Mouse (Mus musculus) heart, adult 2 months (tissue): ENCODE results near the gene Abcg2. TPM values are rescaled to one million over a fixed set of nuclear protein-coding genes. Genes with fewer than 3 reads are reported as not detected.

Experiments used
- DNase-seq, 2 experiments: peaks; one replicate each; pipeline ENCODE4 v3.0.0; 2021
- H3K27ac ChIP-seq: fragments of 200-600 bp; 2 replicates; pipeline ENCODE4 v1.8.1; 2022
- H3K27me3 ChIP-seq: fragments of 200-500 bp; 2 replicates; pipeline ENCODE4 v1.6.1; 2012; ENCODE audit warnings: mild to moderate bottlenecking, low read length, inconsistent platforms, mixed read lengths; ENCODE audit not compliant: control insufficient read depth, insufficient read depth
- H3K36me3 ChIP-seq: fragments of 200-500 bp; 2 replicates; pipeline ENCODE4 v1.6.1; 2012; ENCODE audit warnings: low read length, inconsistent platforms; ENCODE audit not compliant: control insufficient read depth, insufficient read depth
- H3K4me1 ChIP-seq: fragments of 200-500 bp; 2 replicates; pipeline ENCODE4 v1.6.1; 2011; ENCODE audit warnings: low read length; ENCODE audit not compliant: control insufficient read depth, insufficient read depth
- H3K4me3 ChIP-seq: fragments of 200-600 bp; 2 replicates; pipeline ENCODE4 v1.8.1; 2022
- H3K79me2 ChIP-seq: fragments of 200-500 bp; replicated peaks from 2 replicates; pipeline ENCODE4 v1.6.1; 2012; ENCODE audit warnings: mild to moderate bottlenecking, inconsistent platforms, low read length, moderate library complexity, mixed read lengths; ENCODE audit not compliant: control insufficient read depth, insufficient read depth
- H3K9ac ChIP-seq: fragments of 200-500 bp; 2 replicates; pipeline ENCODE4 v1.6.1; 2012; ENCODE audit warnings: low read depth, mild to moderate bottlenecking, control low read depth, inconsistent platforms, low read length, mixed read lengths
- CTCF ChIP-seq: fragments of 200-600 bp; IDR thresholded peaks from 2 replicates; pipeline ENCODE4 v1.8.1; 2022; ENCODE audit warnings: antibody characterized with exemption, mild to moderate bottlenecking, moderate library complexity
- EP300 ChIP-seq: fragments of 200-500 bp; IDR thresholded peaks from 2 replicates; pipeline ENCODE4 v1.6.1; 2011; ENCODE audit warnings: low read depth, low read length, control low read depth; ENCODE audit not compliant: insufficient read depth
- POLR2A ChIP-seq: fragments of 200-500 bp; IDR thresholded peaks from 2 replicates; pipeline ENCODE4 v1.6.1; 2011; ENCODE audit warnings: mild to moderate bottlenecking, low read depth, low read length, control low read depth; ENCODE audit not compliant: insufficient read depth
- WGBS: fragments of 180-500 bp; shearing (Covaris S2); methylation state at CpG from one replicate; pipeline ENCODE4 v1.1.7; 2018; 5-methylcytosine and 5-hydroxymethylcytosine counted together
- intact Hi-C: fragments of 180-260 bp; cut with DNase I; formaldehyde crosslinking; loops from one replicate; pipeline ENCODE4 v1.15.1; 2025
- polyA plus RNA-seq: library from polyadenylated mRNA; depleted of rRNA; stranded (reverse); fragments of >200 nt; gene quantifications from 2 replicates; pipeline ENCODE4 v1.2.3, GENCODE M21; 2012
- total RNA-seq, 2 experiments: library from RNA; stranded (reverse); gene quantifications; 2 replicates each; pipeline ENCODE4 v1.2.3; 2021

Gene Abcg2
- total and polyA plus RNA-seq, 3 experiments = 12.8 to 30.7 (median 27.4) TPM

- Histone ChIP-seq H3K36me3 (no peaks in the 10 kb centered on the region), H3K27me3 (no peaks in the 10 kb centered on the region), H3K9ac (no peak overlapping the region), H3K79me2 (no peaks in the 10 kb centered on the region), H3K27ac (no peak overlapping the region), H3K4me3 (no peak overlapping the region), H3K4me1 (no peaks in the 10 kb centered on the region)
- TF ChIP-seq EP300 (no peak), CTCF (no peak), POLR2A (no peak)
- 100% methylated on average over 3 of the region's 3 CpGs for WGBS
- intact Hi-C loops = no loop called here
- no peak for DNase-seq
Observed at GRCm38 (mm10) chr6:58678530-58678929, 94.2 kb downstream of the Abcg2 start.

- Histone ChIP-seq H3K4me3 (no peak overlapping the region), H3K27me3 (no peaks in the 10 kb centered on the region), H3K36me3 (peaks cover 6% of the 10 kb centered on the region), H3K9ac (no peak overlapping the region), H3K27ac (no peak overlapping the region), H3K4me1 (no peaks in the 10 kb centered on the region), H3K79me2 (no peaks in the 10 kb centered on the region)
- no peak for TF ChIP-seq POLR2A
- TF ChIP-seq CTCF = no peak
- TF ChIP-seq EP300 = no peak
- no peak for DNase-seq
- intact Hi-C loops = no loop called here
- 68% methylated on average over 2 of the region's 2 CpGs for WGBS
Observed at GRCm38 (mm10) chr6:58691584-58691983, 107.3 kb downstream of the Abcg2 start.

GRCm38 (mm10) chr6:58694257-58694656, 109.9 kb downstream of the Abcg2 start:
- H3K9ac ChIP-seq = no peak overlapping the region
- 92% methylated on average over 2 of the region's 2 CpGs for WGBS

GRCm38 (mm10) chr6:58694765-58695164, 110.4 kb downstream of the Abcg2 start:
- Histone ChIP-seq H3K4me1 (no peaks in the 10 kb centered on the region), H3K4me3 (no peak overlapping the region), H3K36me3 (no peaks in the 10 kb centered on the region), H3K27ac (no peak overlapping the region), H3K9ac (no peak overlapping the region), H3K27me3 (no peaks in the 10 kb centered on the region), H3K79me2 (no peaks in the 10 kb centered on the region)
- intact Hi-C loops = no loop called here
- TF ChIP-seq EP300 = no peak
- TF ChIP-seq CTCF = no peak
- no peak for TF ChIP-seq POLR2A
- 87% methylated on average over 1 of the region's 1 CpGs for whole genome bisulfite sequencing
- no peak for DNase-seq

More at GRCm38 (mm10) chr6:58694257-58694656, 109.9 kb downstream of the Abcg2 start:
- no peak for TF ChIP-seq CTCF
- no peak for TF ChIP-seq POLR2A
- no peak for TF ChIP-seq EP300
- Histone ChIP-seq H3K27ac (no peak overlapping the region), H3K4me3 (no peak overlapping the region), H3K79me2 (no peaks in the 10 kb centered on the region), H3K36me3 (peaks cover 2% of the 10 kb centered on the region; the same call in 1 of the 2 replicates), H3K27me3 (no peaks in the 10 kb centered on the region), H3K4me1 (no peaks in the 10 kb centered on the region)
- no peak for DNase-seq
- intact Hi-C loops = no loop called here

GRCm38 (mm10) chr6:58710369-58710768, 126.0 kb downstream of the Abcg2 start:
- Histone ChIP-seq H3K4me3 (no peak overlapping the region), H3K27me3 (no peaks in the 10 kb centered on the region), H3K4me1 (no peaks in the 10 kb centered on the region), H3K27ac (no peak overlapping the region), H3K79me2 (no peaks in the 10 kb centered on the region), H3K9ac (no peak overlapping the region), H3K36me3 (no peaks in the 10 kb centered on the region)
- intact Hi-C loops = no loop called here
- DNase-seq = no peak
- TF ChIP-seq CTCF (no peak), EP300 (no peak), POLR2A (no peak)
- 72% methylated on average over 1 of the region's 1 CpGs for WGBS

GRCm38 (mm10) chr6:58711909-58712308, 127.6 kb downstream of the Abcg2 start:
- WGBS = 47% methylated on average over 2 of the region's 2 CpGs

More at GRCm38 (mm10) chr6:58711909-58712308, 127.6 kb downstream of the Abcg2 start:
- no peak overlapping the region for H3K4me3 ChIP-seq
- intact Hi-C loops = no loop called here
- no peaks in the 10 kb centered on the region for H3K4me1 ChIP-seq
- H3K27me3 ChIP-seq = no peaks in the 10 kb centered on the region
- H3K79me2 ChIP-seq = no peaks in the 10 kb centered on the region
- H3K9ac ChIP-seq = no peak overlapping the region
- no peak for TF ChIP-seq EP300
- TF ChIP-seq CTCF = no peak
- TF ChIP-seq POLR2A = no peak
- H3K27ac ChIP-seq = no peak overlapping the region
- no peaks in the 10 kb centered on the region for H3K36me3 ChIP-seq
- DNase-seq = no peak
